Mouse (Mus musculus) erythroblast, embryonic 14.5 days (primary cell): ENCODE results near the gene Krt80. TPM values are rescaled to one million over a fixed set of nuclear protein-coding genes. Genes with fewer than 3 reads are reported as not detected.

Source experiments
- H3K27me3 ChIP-seq: 2 replicates; pipeline ENCODE4 v1.6.1; 2012; ENCODE audit warnings: inconsistent platforms; ENCODE audit not compliant: control insufficient read depth
- H3K36me3 ChIP-seq: 2 replicates; pipeline ENCODE4 v1.6.1; 2012; ENCODE audit warnings: mild to moderate bottlenecking, inconsistent platforms; ENCODE audit not compliant: control insufficient read depth
- H3K4me1 ChIP-seq: 2 replicates; pipeline ENCODE4 v1.6.1; 2012; ENCODE audit warnings: inconsistent platforms; ENCODE audit not compliant: control insufficient read depth
- H3K4me3 ChIP-seq: replicated peaks from 2 replicates; pipeline ENCODE3; 2012; ENCODE audit warnings: moderate library complexity, mild to moderate bottlenecking, inconsistent platforms
- H3K9me3 ChIP-seq: 2 replicates; pipeline ENCODE4 v1.6.1; 2012; ENCODE audit warnings: low read length, inconsistent platforms, mixed read lengths; ENCODE audit not compliant: control insufficient read depth
- GATA1 ChIP-seq: IDR thresholded peaks from 2 replicates; pipeline ENCODE4 v1.6.1; 2012; ENCODE audit warnings: low read length, inconsistent platforms, mixed read lengths
- TAL1 ChIP-seq: IDR thresholded peaks from 3 replicates; pipeline ENCODE4 v1.6.1; 2012; ENCODE audit warnings: low read length, inconsistent platforms, mixed read lengths
- polyA plus RNA-seq: library from polyadenylated mRNA; stranded (reverse); fragments of >175 nt; gene quantifications from 2 replicates; pipeline ENCODE4 v1.2.3, GENCODE M21; 2012

The Krt80 gene
- polyA plus RNA-seq: not detected in 2 replicates

DNA sequence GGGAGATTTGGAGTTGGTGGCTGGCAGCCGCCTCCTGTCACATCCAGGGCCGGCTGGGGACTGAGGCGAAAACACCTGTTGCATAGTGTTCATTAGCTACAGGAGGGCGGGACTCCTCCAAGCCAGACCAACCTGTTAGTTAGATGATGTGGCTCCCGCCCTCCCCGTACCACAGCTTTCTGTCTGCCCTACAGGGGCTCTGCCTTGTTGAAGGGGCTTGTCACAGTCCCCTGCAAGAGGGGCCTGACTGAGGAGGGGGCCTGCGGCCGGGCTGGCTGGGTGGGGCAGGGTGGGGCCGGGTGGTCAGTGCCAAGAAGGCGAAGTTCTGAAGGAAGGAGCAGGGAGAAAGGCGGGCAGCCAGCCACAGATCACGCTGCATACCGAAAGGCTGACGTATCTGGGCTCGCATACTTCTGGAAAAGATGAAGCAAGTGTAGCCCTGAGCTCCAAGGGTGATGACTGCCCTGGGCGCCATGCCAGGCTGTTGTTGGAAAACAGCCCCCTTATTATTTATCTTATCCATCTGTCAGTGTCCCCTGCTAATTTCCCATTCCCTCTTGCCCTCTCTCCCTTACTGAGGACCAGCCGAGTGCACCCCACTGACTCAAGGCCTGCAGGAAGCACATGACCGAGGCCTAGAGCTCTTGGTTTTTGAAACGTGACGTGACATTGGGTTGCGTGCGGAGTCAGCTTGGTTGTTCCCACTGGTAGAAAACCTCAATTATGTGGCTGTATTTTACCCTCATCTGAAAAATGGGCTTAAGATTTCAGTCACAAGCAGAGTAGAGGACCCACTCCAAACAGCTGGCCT is at the start of gene Krt80:
TSS of gene Krt80 (minus strand) at position 62 of the 811 bp plus-strand sequence.
- Histone ChIP-seq H3K4me1 (no peaks in the 10 kb centered on the region), H3K4me3 (no peak within 1 kb of the TSS), H3K9me3 (no peaks in the 10 kb centered on the region), H3K36me3 (no peaks in the 10 kb centered on the region), H3K27me3 (no peaks in the 10 kb centered on the region; the same call in none of the 2 replicates)
- TF ChIP-seq TAL1 (no peak), GATA1 (no peak)

DNA sequence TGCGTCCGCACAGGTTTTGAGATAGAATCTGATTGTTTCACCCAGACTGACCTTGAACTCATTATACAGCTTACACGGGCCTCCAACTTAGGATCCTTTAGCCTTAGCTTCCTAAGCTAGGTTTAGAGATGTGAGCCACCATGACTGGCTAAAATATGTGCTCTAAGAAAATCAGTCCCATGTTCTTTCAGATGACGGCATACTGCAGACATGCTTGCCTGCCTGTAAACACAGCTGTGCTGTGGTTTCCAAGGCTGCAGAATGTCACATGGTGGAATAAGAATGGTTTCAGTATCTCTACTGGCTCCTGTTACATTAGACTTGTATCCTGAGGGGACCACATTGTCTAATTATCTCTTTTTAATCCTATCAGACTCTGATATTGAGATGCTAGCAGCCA is 49.0 kb upstream of the Krt80 start:
- Histone ChIP-seq H3K27me3 (no peaks in the 10 kb centered on the region), H3K9me3 (no peaks in the 10 kb centered on the region), H3K4me1 (no peaks in the 10 kb centered on the region), H3K36me3 (no peaks in the 10 kb centered on the region), H3K4me3 (no peak overlapping the region)
- TF ChIP-seq TAL1 (no peak), GATA1 (no peak)

DNA sequence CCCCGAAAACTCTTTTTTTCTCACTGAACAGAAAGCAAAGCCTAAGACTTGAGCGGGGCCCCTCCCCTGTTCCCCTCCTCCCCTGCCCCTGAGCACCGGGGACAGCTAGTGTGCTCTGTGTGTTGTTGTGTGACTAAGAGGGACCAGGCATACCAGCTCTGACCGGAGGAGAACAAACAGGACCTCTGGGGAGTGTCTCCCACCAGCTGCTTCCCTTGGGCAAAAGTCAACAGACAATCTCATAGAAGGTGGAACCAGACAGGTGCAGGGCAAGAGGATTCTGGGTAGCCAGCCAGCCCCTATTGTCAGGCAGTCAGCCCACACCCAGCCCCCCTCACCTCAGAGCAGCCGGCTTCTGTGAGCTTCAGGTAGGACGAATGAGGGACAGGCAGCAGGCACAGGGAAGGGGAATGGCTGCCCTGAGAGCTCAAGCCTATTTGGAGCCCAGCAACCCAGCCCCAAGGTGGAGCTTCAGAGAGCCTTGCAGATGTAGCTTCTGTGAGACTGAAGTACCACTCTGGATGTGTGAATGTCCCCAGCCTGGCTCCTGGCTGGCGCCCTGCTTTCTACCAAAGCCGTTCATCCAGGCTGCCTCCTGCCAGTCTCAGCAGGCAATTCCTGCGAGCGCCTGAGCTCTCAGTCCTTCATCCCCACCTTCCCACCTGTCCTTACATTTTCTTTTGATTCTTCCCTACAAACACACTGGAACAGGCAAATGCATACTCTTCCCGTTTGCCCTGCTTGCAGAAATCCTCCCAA is 45.0 kb upstream of the Krt80 start:
- no peaks in the 10 kb centered on the region for H3K9me3 ChIP-seq
- H3K36me3 ChIP-seq: no peaks in the 10 kb centered on the region
- H3K27me3 ChIP-seq: peaks cover 12% of the 10 kb centered on the region
- TF ChIP-seq TAL1: no peak
- TF ChIP-seq GATA1: no peak
- H3K4me3 ChIP-seq: no peak overlapping the region
- H3K4me1 ChIP-seq: no peaks in the 10 kb centered on the region

DNA sequence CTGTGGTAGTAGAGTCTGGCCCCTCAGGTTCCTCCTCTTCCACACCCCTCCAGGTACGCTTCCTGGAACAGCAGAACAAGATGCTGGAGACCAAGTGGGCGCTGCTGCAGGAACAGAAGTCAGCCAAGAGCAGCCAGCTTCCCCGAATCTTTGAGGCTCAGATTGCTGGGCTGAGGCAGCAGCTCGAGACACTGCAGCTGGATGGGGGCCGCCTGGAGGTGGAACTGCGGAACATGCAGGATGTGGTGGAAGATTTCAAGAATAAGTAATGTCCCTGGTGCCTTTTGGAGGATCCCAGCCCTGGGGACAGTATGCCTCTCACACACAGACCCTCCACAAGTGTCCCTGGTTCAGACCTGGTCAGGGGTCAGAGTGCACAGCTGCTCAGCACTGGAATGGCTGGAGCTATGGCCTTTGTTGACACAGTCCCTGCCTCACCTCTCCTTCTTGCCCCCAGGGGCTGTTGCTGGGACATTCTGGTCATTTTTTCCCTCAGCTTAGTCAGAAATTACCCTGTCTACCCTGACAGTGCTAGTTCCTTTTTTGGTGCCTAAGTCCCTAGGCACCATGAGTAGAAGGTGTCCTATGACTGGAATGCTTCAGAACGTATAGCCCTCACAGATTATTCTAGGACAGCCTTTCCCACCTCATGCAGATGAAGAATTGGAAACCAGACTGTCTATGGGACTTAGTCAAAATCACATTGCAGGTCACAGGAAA is 44.1 kb upstream of the Krt80 start:
- Histone ChIP-seq H3K4me1 (no peaks in the 10 kb centered on the region), H3K9me3 (no peaks in the 10 kb centered on the region), H3K4me3 (no peak overlapping the region), H3K27me3 (peaks cover 12% of the 10 kb centered on the region), H3K36me3 (no peaks in the 10 kb centered on the region)
- TF ChIP-seq GATA1 (no peak), TAL1 (no peak)

DNA sequence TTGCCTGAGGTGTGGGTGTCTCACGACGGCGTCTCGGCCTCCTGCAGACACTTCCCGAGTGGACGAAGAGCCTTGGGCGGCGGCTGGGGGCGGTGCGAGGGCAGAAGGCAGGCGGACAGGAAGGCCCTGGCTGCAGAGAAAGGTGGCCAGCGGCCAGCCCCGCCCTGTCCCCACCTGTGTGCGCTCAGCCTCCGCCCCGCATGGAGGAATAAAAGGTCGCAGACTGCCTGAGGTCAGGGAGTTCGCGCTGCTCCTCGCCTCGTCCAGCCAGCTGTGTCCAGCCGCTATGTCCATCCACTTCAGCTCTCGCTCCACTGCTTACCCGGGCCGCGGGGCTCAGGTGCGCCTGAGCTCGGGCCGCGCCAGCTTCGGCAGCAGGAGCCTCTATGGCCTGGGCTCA is 42.2 kb upstream of the Krt80 start:
- H3K4me1 ChIP-seq: no peaks in the 10 kb centered on the region
- no peak for TF ChIP-seq TAL1
- no peak overlapping the region for H3K4me3 ChIP-seq
- H3K36me3 ChIP-seq: no peaks in the 10 kb centered on the region
- peaks cover 12% of the 10 kb centered on the region for H3K27me3 ChIP-seq
- no peaks in the 10 kb centered on the region for H3K9me3 ChIP-seq

DNA sequence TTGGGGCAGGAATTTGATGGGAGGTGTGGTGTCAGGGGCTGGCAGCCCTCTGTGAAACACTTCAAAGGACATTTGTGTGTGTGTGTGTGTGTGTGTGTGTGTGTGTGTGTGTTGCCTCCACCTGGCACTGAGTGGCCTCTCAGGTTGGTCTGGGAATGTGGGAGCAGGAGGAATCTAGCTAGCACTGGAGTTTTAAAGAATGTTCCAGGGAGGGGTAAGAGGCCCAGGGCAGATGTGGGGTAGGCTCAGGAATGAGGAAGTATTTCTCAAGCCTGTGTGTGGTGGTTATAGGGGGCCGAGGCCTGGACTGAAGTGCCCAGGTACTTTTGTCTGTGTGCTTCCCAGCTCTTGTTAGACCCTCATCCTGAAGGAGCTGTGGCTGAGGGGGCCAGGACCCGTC is 40.8 kb upstream of the Krt80 start, which contains the start of gene Krt7:
TSS of gene Krt7 (plus strand) at position 269 of the 400 bp plus-strand sequence.
- TF ChIP-seq TAL1: no peak
- TF ChIP-seq GATA1: no peak
- Histone ChIP-seq H3K4me1 (no peaks in the 10 kb centered on the region), H3K4me3 (no peak within 1 kb of the TSS), H3K36me3 (no peaks in the 10 kb centered on the region), H3K27me3 (peaks cover 12% of the 10 kb centered on the region), H3K9me3 (no peaks in the 10 kb centered on the region)

DNA sequence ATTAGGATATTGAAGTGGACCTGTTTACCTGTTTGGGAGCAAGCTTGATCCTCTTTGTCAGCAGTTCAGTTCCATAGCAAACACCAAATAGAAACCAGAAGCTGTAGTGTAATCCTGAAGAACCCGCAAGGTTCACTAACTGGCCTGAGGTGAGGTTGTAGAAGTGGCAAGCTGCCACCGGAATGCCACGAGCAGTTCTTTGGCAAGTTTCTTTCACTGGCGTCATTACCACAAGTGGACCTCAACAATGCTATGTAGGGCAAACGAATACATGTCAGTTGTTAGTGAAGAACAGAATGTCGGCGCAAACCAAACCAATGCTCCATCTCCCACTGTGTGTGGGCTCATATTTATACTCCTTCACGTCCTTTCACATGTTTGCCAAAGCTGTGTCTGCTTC is 28.3 kb upstream of the Krt80 start:
- Histone ChIP-seq H3K36me3 (no peaks in the 10 kb centered on the region), H3K4me1 (no peaks in the 10 kb centered on the region), H3K9me3 (no peaks in the 10 kb centered on the region), H3K27me3 (no peaks in the 10 kb centered on the region), H3K4me3 (no peak overlapping the region)
- no peak for TF ChIP-seq GATA1
- TF ChIP-seq TAL1: no peak

DNA sequence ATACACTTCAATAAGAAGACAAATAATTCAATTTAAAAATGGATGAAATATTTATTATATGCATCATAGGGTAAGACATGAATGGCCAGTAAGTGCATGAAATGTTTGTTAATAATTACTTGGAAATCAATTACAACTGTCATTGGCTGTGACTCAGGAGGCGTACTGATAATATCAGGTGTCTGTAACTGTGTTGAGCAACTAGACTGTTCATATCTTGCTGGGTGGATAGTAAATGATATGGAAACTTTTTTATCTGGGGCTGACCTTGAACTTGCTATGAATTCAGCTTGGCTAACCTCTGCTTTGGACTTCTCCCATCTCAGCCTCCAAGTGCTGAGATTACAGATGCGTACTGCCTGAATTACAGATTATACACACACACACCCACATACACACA is 27.7 kb upstream of the Krt80 start:
- H3K4me1 ChIP-seq: no peaks in the 10 kb centered on the region
- H3K4me3 ChIP-seq: no peak overlapping the region
- no peaks in the 10 kb centered on the region for H3K36me3 ChIP-seq
- no peak for TF ChIP-seq TAL1
- TF ChIP-seq GATA1: no peak
- no peaks in the 10 kb centered on the region for H3K9me3 ChIP-seq
- H3K27me3 ChIP-seq: no peaks in the 10 kb centered on the region

DNA sequence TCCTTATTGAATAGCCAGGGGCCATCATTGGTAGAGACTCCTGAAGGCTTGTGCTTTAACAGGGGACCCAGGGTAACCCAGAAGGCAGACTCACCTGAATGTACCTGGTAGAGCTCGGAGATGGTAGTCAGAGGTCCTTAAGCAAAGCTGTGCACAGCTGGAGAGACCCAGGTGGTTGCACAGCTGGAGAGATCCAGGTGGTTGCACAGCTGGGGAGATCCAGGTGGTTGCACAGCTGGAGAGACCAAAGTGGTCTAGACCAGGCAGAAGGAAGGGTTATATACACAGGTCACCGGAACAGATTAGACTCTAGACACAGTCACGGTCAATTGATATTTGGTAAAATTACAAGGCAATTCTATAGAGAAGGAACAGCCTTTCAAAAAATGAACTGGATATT is 27.0 kb upstream of the Krt80 start:
- Histone ChIP-seq H3K36me3 (no peaks in the 10 kb centered on the region), H3K4me1 (no peaks in the 10 kb centered on the region), H3K27me3 (no peaks in the 10 kb centered on the region), H3K4me3 (no peak overlapping the region), H3K9me3 (no peaks in the 10 kb centered on the region)
- no peak for TF ChIP-seq GATA1
- no peak for TF ChIP-seq TAL1
